Mouse (Mus musculus) hindbrain, embryonic 12.5 days (tissue): ENCODE measurements around the gene Slc5a4a. TPM values are rescaled to one million over a fixed set of nuclear protein-coding genes. Genes with fewer than 3 reads are reported as not detected.
A peak's percentile ranks its signal among the peaks of the same experiment; 100 is the strongest.

Source experiments
- ATAC-seq: fragments of 200-750 bp; cut with Nextera tagmentation; 2 replicates; pipeline ENCODE4 v1.8.0; 2017; ENCODE audit warnings: moderate TSS enrichment; ENCODE audit not compliant: low FRiP score
- H3K27ac ChIP-seq: fragments of 300-500 bp; sonication (generic); 2 replicates; pipeline ENCODE4 v1.5.1; 2016; ENCODE audit warnings: mild to moderate bottlenecking
- H3K27me3 ChIP-seq: fragments of 300-500 bp; sonication (generic); 2 replicates; pipeline ENCODE4 v1.6.1; 2016; ENCODE audit warnings: mild to moderate bottlenecking
- H3K36me3 ChIP-seq: fragments of 300-500 bp; sonication (generic); 2 replicates; pipeline ENCODE4 v1.6.1; 2016; ENCODE audit warnings: mild to moderate bottlenecking
- H3K4me1 ChIP-seq: fragments of 300-500 bp; sonication (generic); 2 replicates; pipeline ENCODE4 v1.6.1; 2016
- H3K4me2 ChIP-seq: fragments of 300-500 bp; sonication (generic); replicated peaks from 2 replicates; pipeline ENCODE4 v1.6.1; 2016; ENCODE audit warnings: mild to moderate bottlenecking
- H3K4me3 ChIP-seq: fragments of 300-500 bp; sonication (generic); 2 replicates; pipeline ENCODE4 v1.5.1; 2016; ENCODE audit warnings: mild to moderate bottlenecking
- H3K9ac ChIP-seq: fragments of 300-500 bp; sonication (generic); 2 replicates; pipeline ENCODE4 v1.6.1; 2016; ENCODE audit warnings: mild to moderate bottlenecking, moderate library complexity
- H3K9me3 ChIP-seq: fragments of 300-500 bp; sonication (generic); replicated peaks from 2 replicates; pipeline ENCODE4 v1.6.1; 2016; ENCODE audit warnings: mild to moderate bottlenecking
- WGBS: fragments of 180-500 bp; shearing (Covaris S2); methylation state at CpG from one replicate; pipeline ENCODE4 v1.1.7; 2016; 5-methylcytosine and 5-hydroxymethylcytosine counted together
- microRNA counts: library from miRNA; unstranded; fragments of <30 nt; microRNA quantifications from one replicate; lab custom pipeline; 2017
- microRNA-seq: library from miRNA; unstranded; fragments of <30 nt; microRNA quantifications from one replicate; pipeline ENCODE4, GENCODE M21; 2017
- polyA plus RNA-seq: library from polyadenylated mRNA; unstranded; fragments of >200 nt; fragmentation: Nextera tagmentation; extraction: Ambion mirVana; gene quantifications from 2 replicates; pipeline ENCODE4 v1.2.1, GENCODE M21; 2016

The Slc5a4a gene
- polyA plus RNA-seq, 1 experiment from 2014 or later, result not detected

- Histone ChIP-seq H3K27ac (no peak overlapping the region), H3K27me3 (no peaks in the 10 kb centered on the region), H3K36me3 (peaks cover 13% of the 10 kb centered on the region), H3K4me1 (no peaks in the 10 kb centered on the region), H3K4me3 (no peak overlapping the region), H3K9ac (no peak overlapping the region), H3K4me2 (no peak overlapping the region), H3K9me3 (no peaks in the 10 kb centered on the region)
- 81% methylated on average over 1 of the region's 1 CpGs for WGBS
- ATAC-seq, result no peak
Measured at GRCm38 (mm10) chr10:76229627-76230026, 82.4 kb downstream of the Slc5a4a start.

GRCm38 (mm10) chr10:76237341-76238225 lies 90.3 kb downstream of the Slc5a4a start, which contains the start of gene Prmt2:
Gene Prmt2 (minus strand): TSS chr10:76237865.
- Histone ChIP-seq H3K4me2 (peak within 1 kb of the TSS; percentile 69), H3K27ac (peak within 1 kb of the TSS; percentile 93), H3K36me3 (peaks cover 5% of the 10 kb centered on the region), H3K4me3 (peak within 1 kb of the TSS; percentile 63), H3K4me1 (peaks cover 24% of the 10 kb centered on the region), H3K9me3 (no peaks in the 10 kb centered on the region), H3K27me3 (no peaks in the 10 kb centered on the region), H3K9ac (peak within 1 kb of the TSS; percentile 77)
- 1% methylated on average over 45 of the region's 47 CpGs for WGBS
- peak; percentile 98 for ATAC-seq

MicroRNAs encoded within 50 kb of the gene (microRNA counts, 519-probe panel; counts per million panel counts)
- microRNA mmu-miR-678 (lab: Ali Mortazavi, UCI), result 470 counts per million, percentile 58 among the panel's probes with 10 or more counts

Small RNA genes within 50 kb of the gene (microRNA-seq; reads per million reads assigned to microRNA genes)
- gene Mir678, result not detected

Other genes with a start within 250 kb of the Slc5a4a start
- gene Smarcb1, start 225.8 kb upstream of the Slc5a4a start, polyA plus RNA-seq, result 296 and 298 TPM in 2 replicates
- 15.4 and 15.5 TPM in 2 replicates for gene Chchd10, start 214.3 kb upstream of the Slc5a4a start, polyA plus RNA-seq
- 55.2 and 56.1 TPM in 2 replicates for gene Mmp11, start 211.0 kb upstream of the Slc5a4a start, polyA plus RNA-seq
- 1.5 and 1.7 TPM in 2 replicates for gene Gm867, start 206.8 kb upstream of the Slc5a4a start, polyA plus RNA-seq
- 0.34 and 0.98 TPM in 2 replicates for gene Vpreb3, start 204.4 kb upstream of the Slc5a4a start, polyA plus RNA-seq
- gene Gm5134, start 192.9 kb upstream of the Slc5a4a start, polyA plus RNA-seq, result not detected in 2 replicates
- 20.4 and 24.5 TPM in 2 replicates for gene Zfp280b, start 114.8 kb upstream of the Slc5a4a start, polyA plus RNA-seq
- gene Slc5a4b, start 36.5 kb upstream of the Slc5a4a start, polyA plus RNA-seq, result not detected in 2 replicates
- gene Prmt2, start 90.4 kb downstream of the Slc5a4a start, polyA plus RNA-seq, result 133 and 137 TPM in 2 replicates
- gene S100b, start 106.4 kb downstream of the Slc5a4a start, polyA plus RNA-seq, result 1.4 and 1.6 TPM in 2 replicates
- gene Dip2a, start 197.8 kb downstream of the Slc5a4a start, polyA plus RNA-seq, result 14.4 and 16.1 TPM in 2 replicates